Mouse (Mus musculus) v-Abl transformed pro-B cells (cell line): ENCODE data around the gene Pofut2.

ENCODE experiments used
- in situ Hi-C, 2 experiments: fragments of 400-800 bp; cut with MboI; formaldehyde crosslinking; loops; one replicate each; pipeline ENCODE4 v1.15.1; 2025; ENCODE audit not compliant: unreplicated experiment in 2 of 2

Gene Pofut2

GRCm38 (mm10) chr10:77258704-77259621 is at the start of gene Pofut2:
TSS of gene Pofut2 (plus strand) at chr10:77259218.
- in situ Hi-C loops: loop anchor here (10.0 kb wide), 4 partner anchors 124 to 1226 kb away; partner anchors contain the start of gene Lss (in 1 of the 2)

GRCm38 (mm10) chr10:77209261-77209660 is 49.8 kb upstream of the Pofut2 start:
- in situ Hi-C loops: no loop called here

DNA sequence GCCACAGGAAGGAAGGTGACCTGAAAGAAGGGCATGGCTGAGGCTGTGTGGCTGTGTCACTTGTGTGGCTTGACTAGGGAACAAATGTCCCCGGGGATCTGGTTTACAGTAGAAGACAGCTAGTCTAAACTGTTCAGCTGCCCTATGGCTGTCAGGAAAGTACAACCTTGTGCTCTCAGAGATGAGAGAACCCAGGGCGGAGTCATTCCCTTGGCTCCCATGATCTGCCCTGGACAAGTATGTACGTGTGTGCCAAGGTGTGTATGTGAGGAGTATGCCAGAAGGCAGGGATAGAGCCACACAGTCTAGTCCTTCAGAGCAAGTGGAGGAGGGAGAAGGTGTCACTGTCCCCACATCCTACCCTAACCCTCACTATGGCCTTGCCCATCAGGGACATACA is 48.4 kb upstream of the Pofut2 start:
- in situ Hi-C loops: no loop called here

GRCm38 (mm10) chr10:77211116-77211570 is 47.9 kb upstream of the Pofut2 start:
- in situ Hi-C loops: no loop called here

DNA sequence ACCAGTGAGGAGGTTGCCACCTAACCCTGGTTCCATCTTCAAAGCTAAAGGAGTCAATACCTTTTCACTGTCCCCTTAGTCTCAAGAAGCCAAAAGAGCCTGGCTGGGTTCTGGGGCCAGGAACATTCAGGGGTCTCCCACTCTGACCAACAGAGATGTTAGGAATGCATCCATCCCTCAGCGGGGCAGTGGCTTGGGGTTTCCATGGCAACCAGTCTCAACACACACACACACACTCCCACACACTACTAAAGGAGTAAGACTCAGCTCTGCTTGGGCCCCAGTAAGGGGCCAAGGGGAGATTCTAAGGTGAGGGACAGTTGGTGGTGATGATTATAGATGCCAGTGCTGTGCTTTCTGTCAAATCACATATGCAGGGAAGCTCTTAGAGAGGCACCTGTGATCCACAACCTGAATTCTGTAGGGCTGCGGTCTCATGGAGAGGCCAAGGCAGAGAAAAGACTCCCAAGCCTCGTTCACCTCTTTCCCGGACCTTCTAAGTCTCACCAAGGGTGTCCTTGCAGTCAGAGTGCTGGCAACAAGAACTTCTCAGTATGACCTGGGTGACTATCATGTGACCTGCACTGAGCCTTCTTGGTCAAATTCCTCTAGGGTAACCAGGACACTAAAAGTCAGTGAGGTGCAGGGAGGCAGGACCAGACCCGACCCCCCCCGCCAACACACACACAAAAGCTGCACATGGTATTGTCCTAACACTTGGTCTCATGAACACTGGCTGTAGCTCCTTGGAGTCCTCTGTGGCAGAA is 46.5 kb upstream of the Pofut2 start:
- in situ Hi-C loops: no loop called here

DNA sequence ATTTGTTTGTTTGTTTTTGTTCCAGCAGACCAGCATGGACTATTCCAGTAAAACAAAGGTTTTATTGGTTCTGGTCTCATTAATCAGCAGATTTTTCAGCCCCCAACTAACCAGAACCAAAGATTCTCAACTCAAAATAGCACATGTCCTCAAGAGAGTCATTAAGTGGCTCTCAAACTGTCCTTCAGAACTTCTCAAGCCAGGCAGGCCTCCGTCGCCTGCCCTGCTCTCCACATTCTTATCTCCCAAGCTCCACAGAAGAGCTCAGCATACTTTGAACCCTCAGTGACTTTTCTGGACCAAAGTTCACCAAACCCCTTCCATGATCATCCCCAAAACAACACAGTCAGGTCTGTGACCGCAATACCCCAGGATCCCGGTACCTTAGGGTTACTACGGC is 45.5 kb upstream of the Pofut2 start:
- in situ Hi-C loops: no loop called here

GRCm38 (mm10) chr10:77214586-77214985 is 44.4 kb upstream of the Pofut2 start:
- in situ Hi-C loops: no loop called here

GRCm38 (mm10) chr10:77215641-77216040 is 43.4 kb upstream of the Pofut2 start:
- in situ Hi-C loops: no loop called here

GRCm38 (mm10) chr10:77216313-77216712 is 42.7 kb upstream of the Pofut2 start:
- in situ Hi-C loops: no loop called here

DNA sequence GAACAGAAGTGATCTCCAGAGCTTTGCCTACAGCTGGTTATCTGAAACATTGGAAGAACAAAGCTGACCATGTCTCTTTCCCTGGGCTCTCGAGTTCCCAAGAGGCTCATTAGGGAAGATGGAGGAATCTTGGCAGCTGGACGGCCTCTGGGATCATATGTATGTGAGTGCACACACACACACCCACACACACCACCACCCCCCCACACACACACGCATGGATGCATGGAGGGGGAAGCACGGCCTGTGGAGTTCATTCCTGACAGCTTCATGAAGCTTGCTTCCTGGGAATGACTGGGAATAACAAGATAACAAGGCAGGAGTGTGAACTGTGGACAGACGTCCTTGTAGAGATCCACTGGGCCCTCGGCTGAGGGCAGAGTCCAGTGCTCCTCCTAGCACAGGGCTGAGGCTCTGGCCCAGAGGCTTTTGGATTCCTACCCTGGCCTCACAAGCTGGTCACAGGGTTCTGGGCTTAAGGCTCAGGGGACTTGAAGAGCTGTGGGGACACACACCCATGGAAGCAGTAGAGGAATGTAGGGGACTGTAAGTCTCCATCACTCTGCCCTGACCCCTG is 41.8 kb upstream of the Pofut2 start:
- in situ Hi-C loops: no loop called here

GRCm38 (mm10) chr10:77218059-77218458 is 41.0 kb upstream of the Pofut2 start:
- in situ Hi-C loops: no loop called here

DNA sequence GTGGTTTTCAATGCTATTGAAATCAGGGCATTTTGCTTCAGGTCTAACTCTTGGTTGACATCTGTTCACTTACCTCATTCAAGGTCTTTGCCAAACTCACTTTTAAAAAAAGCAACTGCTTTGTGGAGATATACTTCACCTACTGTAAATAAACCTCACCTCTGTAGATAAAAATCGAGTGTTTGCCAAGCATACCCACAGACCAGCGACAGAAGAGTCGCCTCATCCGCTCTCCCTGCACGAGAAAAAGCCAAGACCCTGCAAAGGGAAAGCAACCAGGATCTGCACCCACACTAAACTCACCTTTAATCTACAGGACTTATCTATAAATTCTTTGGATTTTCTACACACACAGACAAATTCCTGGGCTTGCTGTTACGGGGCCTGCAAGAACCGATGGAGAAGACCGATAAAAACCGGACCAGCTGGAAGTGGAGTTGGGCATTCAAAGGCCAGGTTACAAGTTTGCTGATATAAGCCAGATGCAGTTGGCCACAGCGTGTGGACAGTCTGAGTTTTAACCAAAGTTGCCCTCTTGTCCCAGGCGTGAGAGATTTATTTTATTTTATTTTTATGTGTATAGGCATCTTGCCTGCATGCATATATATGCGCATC is 39.5 kb upstream of the Pofut2 start:
- in situ Hi-C loops: no loop called here

GRCm38 (mm10) chr10:77221108-77221507 is 37.9 kb upstream of the Pofut2 start:
- in situ Hi-C loops: no loop called here

- in situ Hi-C loops: no loop called here
These were observed 36.0 kb upstream of the Pofut2 start for GRCm38 (mm10) chr10:77222963-77223552.

GRCm38 (mm10) chr10:77224390-77224789 is 34.6 kb upstream of the Pofut2 start:
- in situ Hi-C loops: no loop called here

GRCm38 (mm10) chr10:77225414-77225813 is 33.6 kb upstream of the Pofut2 start:
- in situ Hi-C loops: no loop called here

DNA sequence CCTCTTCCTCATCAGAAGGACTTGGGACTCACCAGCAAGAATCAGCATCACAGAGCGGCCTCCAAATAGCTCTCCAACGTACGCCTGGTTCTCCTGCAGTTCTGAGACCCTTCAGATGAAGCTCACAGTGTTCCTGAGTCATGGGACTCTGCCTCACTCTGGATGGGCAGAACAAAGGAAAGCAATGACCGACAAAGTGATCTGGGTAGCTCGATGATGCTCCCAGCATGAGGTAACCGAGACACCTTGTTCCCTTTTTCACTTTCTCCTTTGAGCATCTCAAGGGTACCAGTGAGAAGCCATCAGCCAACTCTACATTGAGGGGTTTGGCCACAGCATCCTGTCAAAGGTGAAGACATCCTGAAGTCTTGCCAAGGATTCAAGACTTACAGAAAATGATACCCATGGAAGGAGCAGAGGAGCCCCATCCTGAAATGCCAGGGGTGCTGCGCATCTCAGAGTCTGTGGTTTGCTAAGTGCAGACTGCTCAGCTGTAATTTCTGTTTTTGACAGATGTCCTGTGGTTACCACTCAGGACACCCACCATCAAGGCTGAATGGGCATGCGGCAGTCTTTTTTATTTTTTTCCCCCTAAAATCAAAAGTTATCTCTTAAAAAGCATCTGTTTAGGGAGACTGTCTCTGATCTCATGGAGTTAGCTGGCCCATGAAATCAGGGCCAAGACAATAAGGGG is 32.9 kb upstream of the Pofut2 start:
- in situ Hi-C loops: no loop called here

DNA sequence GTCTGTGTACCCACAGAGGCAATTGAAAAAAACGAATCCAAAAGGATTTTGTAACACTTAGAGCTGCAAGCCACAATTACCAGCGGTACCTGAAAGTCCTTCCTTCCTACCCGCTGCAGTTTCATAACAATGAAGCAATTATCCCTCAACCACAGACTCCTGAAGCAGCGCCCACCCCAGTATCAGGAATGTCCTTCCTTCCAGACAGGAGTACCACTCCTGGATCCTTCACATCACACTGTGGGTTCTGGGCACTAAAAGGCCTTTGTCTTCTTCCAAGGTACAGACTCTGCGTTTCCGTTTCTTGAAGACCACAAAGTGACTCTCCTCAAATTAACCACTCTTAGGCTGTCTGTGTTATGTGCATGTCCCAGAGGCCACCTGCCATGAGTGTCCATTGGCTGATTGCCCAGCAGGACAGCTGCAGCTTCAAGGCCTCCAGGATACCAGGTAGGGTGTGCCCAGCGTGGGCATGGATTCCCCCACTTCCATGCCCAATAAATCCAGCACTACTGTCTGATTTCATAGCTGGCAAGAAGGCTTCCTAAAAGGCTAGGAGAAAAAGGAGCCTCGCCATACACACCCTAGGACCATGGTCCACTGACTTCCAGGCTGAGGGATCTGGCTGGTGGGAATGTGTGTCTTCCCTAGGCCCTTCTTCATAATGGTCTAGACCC is 32.2 kb upstream of the Pofut2 start:
- in situ Hi-C loops: no loop called here

DNA sequence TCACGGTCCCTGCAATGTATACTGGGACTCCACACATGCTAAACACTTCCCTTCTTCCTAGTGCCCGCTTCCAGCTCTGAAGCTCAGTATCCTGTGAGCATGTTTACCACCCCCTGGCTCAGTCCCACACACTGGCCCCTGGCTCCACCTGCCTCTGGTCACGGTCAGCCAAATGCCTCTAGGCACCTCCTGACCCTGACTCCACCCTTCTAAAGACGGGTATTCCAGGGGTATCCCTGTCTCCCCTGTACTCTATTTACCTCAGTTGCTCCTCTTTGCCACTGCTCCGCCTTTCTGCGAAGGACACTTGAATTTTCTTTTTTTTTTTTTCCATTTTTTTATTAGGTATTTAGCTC is 31.7 kb upstream of the Pofut2 start:
- in situ Hi-C loops: no loop called here
